Mouse (Mus musculus) erythroblast, embryonic 14.5 days (primary cell): ENCODE measurements around the gene Gm5741.

ENCODE experiments used
- GATA1 ChIP-seq: IDR thresholded peaks from 2 replicates; pipeline ENCODE4 v1.6.1; 2012; ENCODE audit warnings: low read length, inconsistent platforms, mixed read lengths
- TAL1 ChIP-seq: IDR thresholded peaks from 3 replicates; pipeline ENCODE4 v1.6.1; 2012; ENCODE audit warnings: low read length, inconsistent platforms, mixed read lengths

GRCm38 (mm10) chr8:85095566-85095965 lies 27.8 kb upstream of the Gm5741 start:
- TF ChIP-seq TAL1, result no peak
- no peak for TF ChIP-seq GATA1
